Mouse (Mus musculus): ENCODE measurements at regions not wholly inside any gene's neighbourhood (a gene's known extent, or its start where the extent isn't known, plus 50 kb on each side); places are given as distances from the start of the nearest gene placed in this dataset.

- no peaks in the 10 kb centered on the region for H3K9me3 ChIP-seq (ENCODE audit: control insufficient read depth, low read length)
- ATAC-seq (ENCODE audit: low FRiP score, low TSS enrichment) (peak; percentile 43; the same call in 1 of the 2 replicates), DNase-seq (no peak)
- H3K4me1 ChIP-seq (ENCODE audit: control insufficient read depth, insufficient read depth, low read length): no peaks in the 10 kb centered on the region
- H3K9ac ChIP-seq (replicated peaks; ENCODE audit: low read length): no peak overlapping the region
- no peak overlapping the region for H3K4me3 ChIP-seq (replicated peaks; ENCODE audit: low read depth, low read length)
- WGBS: 94% methylated on average over 7 of the region's 7 CpGs
- no peaks in the 10 kb centered on the region for H3K27me3 ChIP-seq (ENCODE audit: control insufficient read depth, insufficient read depth, low read length)
- no peak overlapping the region for H3K27ac ChIP-seq (replicated peaks; ENCODE audit: low read depth, low read length)
- H3K36me3 ChIP-seq (ENCODE audit: control insufficient read depth, insufficient read depth, low read length): no peaks in the 10 kb centered on the region
- no peak overlapping the region for H3K4me2 ChIP-seq (ENCODE audit: low read length)
Measured at GRCm38 (mm10) chr13:5549747-5550146, 311.5 kb upstream of the Klf6 start.

- no peaks in the 10 kb centered on the region for H3K36me3 ChIP-seq (ENCODE audit: control insufficient read depth, insufficient read depth, low read length)
- H3K27ac ChIP-seq (replicated peaks; ENCODE audit: low read depth, low read length): no peak overlapping the region
- H3K4me1 ChIP-seq (ENCODE audit: control insufficient read depth, insufficient read depth, low read length): no peaks in the 10 kb centered on the region
- no peaks in the 10 kb centered on the region for H3K9me3 ChIP-seq (ENCODE audit: control insufficient read depth, low read length)
- H3K9ac ChIP-seq (replicated peaks; ENCODE audit: low read length): no peak overlapping the region
- no peaks in the 10 kb centered on the region for H3K27me3 ChIP-seq (ENCODE audit: control insufficient read depth, insufficient read depth, low read length)
- H3K4me2 ChIP-seq (ENCODE audit: low read length): no peak overlapping the region
- no peak overlapping the region for H3K4me3 ChIP-seq (replicated peaks; ENCODE audit: low read depth, low read length)
- 98% methylated on average over 3 of the region's 3 CpGs for WGBS
- DNase-seq (no peak), ATAC-seq (ENCODE audit: low FRiP score, low TSS enrichment) (no peak)
Measured at GRCm38 (mm10) chr13:5550354-5550753, 310.9 kb upstream of the Klf6 start.

GRCm38 (mm10) chr13:5551131-5551530 is 310.2 kb upstream of the Klf6 start:
- Histone ChIP-seq H3K4me3 (replicated peaks; ENCODE audit: low read depth, low read length) (no peak overlapping the region), H3K9me3 (ENCODE audit: control insufficient read depth, low read length) (no peaks in the 10 kb centered on the region), H3K9ac (replicated peaks; ENCODE audit: low read length) (no peak overlapping the region), H3K4me1 (ENCODE audit: control insufficient read depth, insufficient read depth, low read length) (no peaks in the 10 kb centered on the region), H3K4me2 (ENCODE audit: low read length) (no peak overlapping the region), H3K27ac (replicated peaks; ENCODE audit: low read depth, low read length) (no peak overlapping the region), H3K36me3 (ENCODE audit: control insufficient read depth, insufficient read depth, low read length) (no peaks in the 10 kb centered on the region), H3K27me3 (ENCODE audit: control insufficient read depth, insufficient read depth, low read length) (no peaks in the 10 kb centered on the region)
- DNase-seq (no peak), ATAC-seq (ENCODE audit: low FRiP score, low TSS enrichment) (no peak)
- WGBS: 91% methylated on average over 4 of the region's 4 CpGs

- DNase-seq: no peak
- Histone ChIP-seq H3K4me1 (ENCODE audit: control insufficient read depth, insufficient read depth, low read length) (no peaks in the 10 kb centered on the region), H3K9ac (replicated peaks; ENCODE audit: low read length) (no peak overlapping the region), H3K36me3 (ENCODE audit: control insufficient read depth, insufficient read depth, low read length) (no peaks in the 10 kb centered on the region), H3K27ac (replicated peaks; ENCODE audit: low read depth, low read length) (no peak overlapping the region), H3K9me3 (ENCODE audit: control insufficient read depth, low read length) (no peaks in the 10 kb centered on the region), H3K27me3 (ENCODE audit: control insufficient read depth, insufficient read depth, low read length) (no peaks in the 10 kb centered on the region), H3K4me2 (ENCODE audit: low read length) (no peak overlapping the region), H3K4me3 (replicated peaks; ENCODE audit: low read depth, low read length) (no peak overlapping the region)
- no peak for ATAC-seq (ENCODE audit: low FRiP score, low TSS enrichment)
Measured at GRCm38 (mm10) chr13:5553461-5553860, 307.8 kb upstream of the Klf6 start.

- Histone ChIP-seq H3K36me3 (ENCODE audit: control insufficient read depth, insufficient read depth, low read length) (no peaks in the 10 kb centered on the region), H3K27me3 (ENCODE audit: control insufficient read depth, insufficient read depth, low read length) (no peaks in the 10 kb centered on the region), H3K4me2 (ENCODE audit: low read length) (no peak overlapping the region), H3K4me3 (replicated peaks; ENCODE audit: low read depth, low read length) (no peak overlapping the region), H3K9me3 (ENCODE audit: control insufficient read depth, low read length) (no peaks in the 10 kb centered on the region), H3K4me1 (ENCODE audit: control insufficient read depth, insufficient read depth, low read length) (no peaks in the 10 kb centered on the region), H3K27ac (replicated peaks; ENCODE audit: low read depth, low read length) (no peak overlapping the region), H3K9ac (replicated peaks; ENCODE audit: low read length) (no peak overlapping the region)
- no peak for ATAC-seq (ENCODE audit: low FRiP score, low TSS enrichment)
- no peak for DNase-seq
Measured at GRCm38 (mm10) chr13:5558095-5558494, 303.2 kb upstream of the Klf6 start.

GRCm38 (mm10) chr13:5566479-5566878 is 294.8 kb upstream of the Klf6 start:
- H3K4me2 ChIP-seq (ENCODE audit: low read length): no peak overlapping the region
- ATAC-seq (ENCODE audit: low FRiP score, low TSS enrichment): no peak
- no peak overlapping the region for H3K4me3 ChIP-seq (replicated peaks; ENCODE audit: low read depth, low read length)
- no peaks in the 10 kb centered on the region for H3K27me3 ChIP-seq (ENCODE audit: control insufficient read depth, insufficient read depth, low read length)
- H3K9me3 ChIP-seq (ENCODE audit: control insufficient read depth, low read length): no peaks in the 10 kb centered on the region
- H3K4me1 ChIP-seq (ENCODE audit: control insufficient read depth, insufficient read depth, low read length): no peaks in the 10 kb centered on the region
- H3K9ac ChIP-seq (replicated peaks; ENCODE audit: low read length): no peak overlapping the region
- H3K27ac ChIP-seq (replicated peaks; ENCODE audit: low read depth, low read length): no peak overlapping the region
- no peak for DNase-seq
- 82% methylated on average over 2 of the region's 2 CpGs for WGBS
- no peaks in the 10 kb centered on the region for H3K36me3 ChIP-seq (ENCODE audit: control insufficient read depth, insufficient read depth, low read length)

GRCm38 (mm10) chr13:5566896-5567295 is 294.4 kb upstream of the Klf6 start:
- Histone ChIP-seq H3K4me1 (ENCODE audit: control insufficient read depth, insufficient read depth, low read length) (no peaks in the 10 kb centered on the region), H3K9me3 (ENCODE audit: control insufficient read depth, low read length) (no peaks in the 10 kb centered on the region), H3K27me3 (ENCODE audit: control insufficient read depth, insufficient read depth, low read length) (no peaks in the 10 kb centered on the region), H3K4me2 (ENCODE audit: low read length) (no peak overlapping the region), H3K9ac (replicated peaks; ENCODE audit: low read length) (no peak overlapping the region), H3K27ac (replicated peaks; ENCODE audit: low read depth, low read length) (no peak overlapping the region), H3K4me3 (replicated peaks; ENCODE audit: low read depth, low read length) (no peak overlapping the region), H3K36me3 (ENCODE audit: control insufficient read depth, insufficient read depth, low read length) (no peaks in the 10 kb centered on the region)
- DNase-seq (no peak), ATAC-seq (ENCODE audit: low FRiP score, low TSS enrichment) (no peak)
- 98% methylated on average over 2 of the region's 2 CpGs for WGBS

- H3K9ac ChIP-seq (replicated peaks; ENCODE audit: low read length): no peak overlapping the region
- H3K9me3 ChIP-seq (ENCODE audit: control insufficient read depth, low read length): no peaks in the 10 kb centered on the region
- H3K27ac ChIP-seq (replicated peaks; ENCODE audit: low read depth, low read length): no peak overlapping the region
- no peaks in the 10 kb centered on the region for H3K4me1 ChIP-seq (ENCODE audit: control insufficient read depth, insufficient read depth, low read length)
- H3K36me3 ChIP-seq (ENCODE audit: control insufficient read depth, insufficient read depth, low read length): no peaks in the 10 kb centered on the region
- no peak overlapping the region for H3K4me3 ChIP-seq (replicated peaks; ENCODE audit: low read depth, low read length)
- no peak for ATAC-seq (ENCODE audit: low FRiP score, low TSS enrichment)
- no peak overlapping the region for H3K4me2 ChIP-seq (ENCODE audit: low read length)
- no peaks in the 10 kb centered on the region for H3K27me3 ChIP-seq (ENCODE audit: control insufficient read depth, insufficient read depth, low read length)
- DNase-seq: no peak
- 84% methylated on average over 1 of the region's 1 CpGs for WGBS
Measured at GRCm38 (mm10) chr13:5569579-5569978, 291.7 kb upstream of the Klf6 start.

- DNase-seq: no peak
- ATAC-seq (ENCODE audit: low FRiP score, low TSS enrichment): no peak
- Histone ChIP-seq H3K4me3 (replicated peaks; ENCODE audit: low read depth, low read length) (no peak overlapping the region), H3K9ac (replicated peaks; ENCODE audit: low read length) (no peak overlapping the region), H3K27me3 (ENCODE audit: control insufficient read depth, insufficient read depth, low read length) (no peaks in the 10 kb centered on the region), H3K9me3 (ENCODE audit: control insufficient read depth, low read length) (no peaks in the 10 kb centered on the region), H3K4me1 (ENCODE audit: control insufficient read depth, insufficient read depth, low read length) (no peaks in the 10 kb centered on the region), H3K36me3 (ENCODE audit: control insufficient read depth, insufficient read depth, low read length) (no peaks in the 10 kb centered on the region), H3K4me2 (ENCODE audit: low read length) (no peak overlapping the region), H3K27ac (replicated peaks; ENCODE audit: low read depth, low read length) (no peak overlapping the region)
- 95% methylated on average over 2 of the region's 2 CpGs for WGBS
Measured at GRCm38 (mm10) chr13:5570386-5570785, 290.9 kb upstream of the Klf6 start.

Measured in midbrain, embryonic 14.5 days (tissue).